Mouse (Mus musculus): ENCODE data around the gene Rap1a.

Gene Rap1a

DNA sequence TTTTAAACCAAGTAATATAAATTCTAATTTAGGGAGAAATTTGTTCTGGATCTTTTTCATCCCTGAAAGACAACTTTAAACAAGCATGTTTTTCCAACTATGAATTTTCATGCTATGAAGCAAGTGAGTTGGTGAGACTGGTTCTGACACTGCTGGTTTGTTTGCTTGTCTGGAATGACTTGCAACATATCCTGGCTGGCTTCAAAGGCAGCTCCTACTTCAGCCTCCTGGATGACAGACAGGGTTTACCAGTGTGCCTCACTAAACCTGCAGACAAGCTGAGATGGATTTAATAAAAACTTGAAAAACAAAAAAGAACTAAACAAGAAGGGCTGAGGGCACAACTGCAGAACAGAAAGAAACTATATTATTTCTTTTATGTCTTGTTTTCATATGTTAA, 43.0 kb downstream of the Rap1a start:
- DNase-seq, result no peak

DNA sequence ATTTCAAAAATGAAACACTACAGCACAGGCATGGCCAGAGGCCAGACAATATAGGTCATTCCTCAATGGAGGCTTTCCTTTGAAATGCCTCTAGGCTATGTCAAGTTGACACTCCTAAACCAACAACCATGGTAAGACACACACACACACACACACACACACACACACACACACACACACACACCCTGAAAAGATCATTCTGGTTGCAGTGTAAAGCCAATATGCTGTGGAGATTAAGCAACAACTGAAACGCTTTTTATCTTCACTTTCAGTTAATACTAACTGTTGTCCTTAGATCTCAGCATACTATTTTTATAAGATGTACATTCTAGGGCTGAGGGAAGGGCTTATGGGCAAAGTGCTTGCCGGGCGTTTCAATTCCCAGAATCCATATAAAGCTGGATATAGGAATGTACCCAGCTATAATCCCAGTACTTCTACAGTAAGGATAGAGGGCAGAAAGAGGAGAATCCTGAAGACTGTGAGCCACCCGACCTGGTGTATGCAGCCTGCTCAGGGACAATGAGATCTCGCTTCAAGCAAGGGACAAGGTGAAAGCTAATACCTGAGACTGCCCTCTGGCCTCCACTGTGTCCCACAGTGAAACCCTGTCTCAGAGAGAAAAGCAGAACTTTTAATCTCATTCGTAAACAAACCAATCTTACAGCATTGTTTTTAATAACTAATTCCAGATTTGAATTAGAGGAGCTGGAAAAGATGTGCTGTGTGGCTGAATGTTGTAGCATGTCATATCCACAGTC, 43.6 kb downstream of the Rap1a start:
- DNase-seq, result no peak

DNA sequence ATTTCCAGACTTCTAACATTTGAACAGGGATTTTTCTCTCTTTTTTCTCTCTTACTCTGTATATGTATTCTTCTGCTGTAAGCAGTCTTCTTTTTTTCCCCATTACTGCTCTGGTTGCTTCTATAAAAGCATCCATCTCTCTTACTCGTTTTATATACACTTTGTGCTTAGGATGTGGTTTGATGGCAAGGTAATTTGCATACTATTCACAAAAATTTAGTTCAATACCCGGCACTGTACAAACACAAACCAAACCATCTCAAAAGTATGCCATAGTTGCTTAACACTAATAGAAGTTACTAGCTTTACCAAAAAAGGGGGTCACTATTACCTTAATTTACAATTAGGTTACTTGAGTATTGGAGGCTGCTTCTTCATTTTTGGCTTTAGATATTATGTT, 44.6 kb downstream of the Rap1a start:
- DNase-seq, result no peak

DNA sequence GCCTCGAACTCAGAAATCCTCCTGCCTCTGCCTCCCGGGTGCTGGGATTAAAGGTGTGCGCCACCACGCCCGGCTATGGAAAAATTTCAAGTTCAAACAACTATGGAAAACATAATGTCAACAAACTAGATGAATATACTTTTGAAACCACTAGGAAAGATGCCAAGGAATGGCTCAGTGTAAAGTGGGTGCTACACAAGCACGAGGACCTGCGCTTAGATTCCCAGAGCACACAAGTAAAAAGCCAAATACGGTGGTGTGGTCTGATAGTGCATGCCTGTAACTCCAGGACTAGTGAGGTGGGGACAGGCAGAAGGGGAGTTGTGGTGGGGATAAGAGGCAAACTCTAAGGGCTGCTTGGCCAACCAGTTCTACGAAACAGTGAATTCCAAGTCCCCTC, 46.0 kb downstream of the Rap1a start:
- DNase-seq, result no peak

GRCm38 (mm10) chr3:105754184-105754583, 47.0 kb downstream of the Rap1a start:
- no peak for DNase-seq

DNA sequence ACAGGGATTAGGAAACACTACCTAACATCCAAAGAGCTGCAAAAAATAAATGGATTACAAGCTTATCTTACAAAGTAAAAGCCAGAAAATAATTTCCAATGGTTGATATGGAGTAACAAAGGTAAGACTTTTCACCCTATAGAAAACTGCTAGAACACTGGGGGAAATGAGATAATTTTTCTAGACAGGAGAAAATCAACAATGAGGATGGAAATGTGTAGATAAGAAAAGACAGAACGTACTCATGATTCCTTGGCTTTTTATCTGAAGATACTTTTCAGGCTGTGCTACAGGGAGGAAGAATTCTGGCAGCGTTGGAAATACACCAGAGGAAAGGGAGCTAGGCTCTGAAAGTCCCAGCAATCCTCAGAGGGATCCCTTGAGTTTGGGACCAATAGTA, 50.3 kb downstream of the Rap1a start:
- DNase-seq, result no peak

GRCm38 (mm10) chr3:105746542-105746941, 54.6 kb downstream of the Rap1a start:
- DNase-seq, result no peak

- no peak for DNase-seq
Measured at GRCm38 (mm10) chr3:105737666-105738065, 63.5 kb downstream of the Rap1a start.

DNA sequence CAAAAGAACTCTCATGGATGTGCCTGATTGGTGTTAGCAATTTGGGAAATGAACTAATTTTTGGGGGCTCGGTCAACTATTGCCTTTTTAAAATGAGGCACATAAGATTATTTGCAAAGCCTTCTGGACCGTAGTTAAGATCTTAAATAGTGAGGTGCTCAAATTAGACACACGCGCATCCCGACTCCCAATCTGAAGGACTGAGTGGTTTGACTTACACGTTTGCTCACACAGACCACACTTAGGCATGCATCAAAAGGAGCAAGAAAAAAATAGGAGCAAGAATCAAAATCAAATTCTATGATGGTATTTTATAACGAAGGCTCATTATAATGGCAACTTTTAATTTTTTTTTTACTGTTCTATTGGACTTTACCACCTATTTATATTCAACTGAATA, 64.1 kb downstream of the Rap1a start:
- DNase-seq, result no peak

- DNase-seq, result no peak
Measured at GRCm38 (mm10) chr3:105736148-105736547, 65.0 kb downstream of the Rap1a start.

DNA sequence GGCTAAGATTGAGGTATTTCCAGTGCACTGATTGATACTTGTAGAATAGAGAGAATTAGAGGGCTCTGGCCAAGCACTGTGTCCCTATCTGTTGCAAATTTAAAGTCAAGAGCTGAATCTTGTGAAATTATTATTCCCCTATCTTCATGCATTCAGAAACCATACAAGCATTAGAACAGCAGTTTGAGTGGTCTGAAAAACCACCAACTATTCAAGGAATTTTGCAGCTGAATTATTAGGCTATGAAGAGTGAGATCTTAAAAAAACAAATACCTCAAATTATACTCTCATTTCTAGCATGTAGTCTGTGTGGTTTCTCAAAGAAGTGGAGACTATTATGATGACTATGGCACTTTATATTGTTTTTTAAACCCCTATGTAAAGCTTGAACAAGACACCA, 65.9 kb downstream of the Rap1a start:
- no peak for DNase-seq

GRCm38 (mm10) chr3:105733538-105733937, 67.6 kb downstream of the Rap1a start:
- peak; percentile 43 for DNase-seq

GRCm38 (mm10) chr3:105732360-105732759, 68.8 kb downstream of the Rap1a start:
- DNase-seq, result no peak

GRCm38 (mm10) chr3:105726037-105726436, 75.1 kb downstream of the Rap1a start:
- DNase-seq, result peak; percentile 69

- DNase-seq, result no peak
Measured at GRCm38 (mm10) chr3:105722510-105722909, 78.6 kb downstream of the Rap1a start.

GRCm38 (mm10) chr3:105721681-105722201, 79.4 kb downstream of the Rap1a start:
- DNase-seq, result no peak

GRCm38 (mm10) chr3:105720514-105720913, 80.6 kb downstream of the Rap1a start:
- DNase-seq, result no peak

DNA sequence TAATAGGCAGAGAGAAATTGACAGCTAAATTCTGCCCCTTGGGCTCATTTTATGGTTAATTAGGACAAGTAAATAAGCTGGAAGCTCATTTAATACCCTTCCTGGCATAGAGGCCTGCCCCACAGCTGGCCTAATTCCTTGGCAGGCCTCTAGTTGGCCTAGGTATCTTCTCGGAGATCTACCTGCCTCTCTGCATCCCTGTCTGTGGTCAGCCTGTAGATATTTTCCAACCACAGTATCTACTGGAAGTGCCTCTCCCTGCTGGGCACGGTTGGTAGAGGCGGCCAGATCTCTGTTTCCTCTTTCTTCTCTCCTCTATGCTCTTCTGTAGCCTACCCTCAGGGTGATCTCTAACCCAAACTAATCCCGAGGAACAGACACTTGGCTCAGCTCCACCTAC, 81.2 kb downstream of the Rap1a start:
- DNase-seq, result no peak

DNA sequence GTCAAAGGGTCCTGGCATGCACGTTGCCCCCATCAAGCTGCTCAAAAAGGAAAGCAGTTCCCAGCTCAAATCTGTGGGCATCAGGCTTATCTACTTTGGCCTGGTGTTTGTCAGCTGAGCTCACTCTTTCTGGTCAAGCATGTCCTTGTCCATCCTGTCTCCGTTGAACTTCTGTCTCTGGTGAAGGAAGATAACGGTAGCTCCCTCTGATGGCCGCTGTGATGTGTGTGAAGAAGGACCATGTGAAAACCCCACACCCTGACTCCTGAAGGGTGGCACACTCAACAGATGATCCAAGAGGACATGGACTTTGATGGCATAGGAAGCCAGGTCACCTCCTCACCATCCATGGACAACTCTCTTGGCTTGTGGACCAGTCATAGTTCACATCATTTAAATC, 82.4 kb downstream of the Rap1a start:
- DNase-seq, result no peak

DNA sequence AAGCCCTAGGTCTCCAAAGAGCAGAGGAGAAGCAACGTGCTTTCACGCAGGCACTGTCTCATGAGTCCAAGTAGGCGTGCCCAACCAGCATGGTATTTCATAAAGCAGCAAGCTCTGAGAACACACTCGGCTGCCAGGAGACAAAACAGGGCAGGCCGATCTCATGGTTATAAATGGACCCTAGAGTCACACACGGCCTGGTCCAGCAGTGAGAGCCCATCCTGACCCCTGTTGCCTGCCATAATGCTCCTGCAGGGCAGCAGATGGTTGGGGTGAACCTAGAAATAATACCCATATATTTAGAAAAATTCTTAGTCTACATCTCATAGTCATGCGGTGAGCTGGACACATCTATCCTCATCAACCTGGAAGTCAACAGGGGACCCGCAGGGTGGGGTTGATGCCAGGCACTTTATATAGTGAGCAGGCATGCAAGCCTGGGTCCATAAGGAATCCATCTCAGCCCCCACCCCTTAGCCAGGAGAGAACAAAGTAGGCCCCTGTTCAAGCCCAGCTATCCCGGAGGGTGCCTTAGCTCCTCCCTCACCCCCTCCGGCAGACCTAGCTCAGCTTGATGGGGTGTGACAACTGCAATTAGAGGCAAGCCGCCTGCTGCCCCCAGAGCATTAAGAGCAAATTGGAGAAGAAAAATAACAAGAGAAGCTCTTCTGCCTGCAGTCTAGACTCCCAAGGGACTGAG, 83.1 kb downstream of the Rap1a start:
- DNase-seq, result no peak

DNA sequence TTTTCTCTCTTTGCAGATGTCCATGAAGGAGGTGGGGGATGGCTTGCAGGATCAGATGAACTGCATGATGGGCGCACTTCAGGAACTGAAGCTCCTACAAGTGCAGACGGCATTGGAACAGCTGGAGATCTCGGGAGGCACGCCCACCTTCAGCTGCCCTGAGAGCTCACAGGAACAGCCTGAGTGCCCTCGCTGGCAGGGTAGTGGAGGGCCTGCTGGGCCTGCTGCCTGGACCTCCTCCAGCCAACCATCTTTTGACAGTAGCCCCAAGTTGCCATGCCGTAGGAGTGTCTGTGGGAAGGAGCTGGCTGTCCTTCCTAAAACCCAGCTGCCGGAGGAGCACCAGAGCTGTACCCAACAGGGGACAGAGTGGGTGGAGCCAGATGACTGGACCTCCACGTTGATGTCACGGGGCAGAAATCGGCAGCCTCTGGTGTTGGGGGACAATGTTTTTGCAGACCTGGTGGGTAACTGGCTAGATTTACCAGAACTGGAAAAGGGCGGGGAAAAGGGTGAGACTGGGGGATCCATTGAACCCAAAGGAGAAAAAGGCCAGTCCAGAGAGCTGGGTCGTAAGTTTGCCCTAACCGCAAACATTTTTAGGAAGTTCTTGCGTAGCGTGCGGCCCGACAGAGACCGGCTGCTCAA, 84.7 kb downstream of the Rap1a start:
- DNase-seq, result no peak

DNA sequence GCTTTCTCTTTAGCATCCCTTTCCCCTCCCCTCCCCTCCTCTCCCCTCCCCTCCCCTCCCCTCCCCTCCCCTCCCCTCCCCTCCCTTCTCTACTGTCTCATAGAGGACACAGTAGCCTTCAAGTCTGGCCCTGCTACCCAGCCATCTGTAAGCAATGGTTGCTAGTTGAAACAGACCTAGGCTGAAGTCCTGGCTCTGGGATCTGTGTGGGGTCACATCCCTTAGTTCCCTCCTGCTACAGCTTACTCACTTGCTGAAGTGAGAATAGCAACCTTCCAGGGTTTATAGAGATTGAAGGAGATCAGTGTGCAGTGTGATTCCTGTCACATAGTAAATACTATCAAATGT, 86.3 kb downstream of the Rap1a start:
- DNase-seq, result no peak

GRCm38 (mm10) chr3:105714091-105714819, 86.9 kb downstream of the Rap1a start:
- DNase-seq, result no peak

All from kidney, postnatal 14 days (tissue).